Mouse (Mus musculus) mature B cell (primary cell): ENCODE data around the gene Rtn4rl1.

Experiments
- in situ Hi-C: fragments of 300-500 bp; cut with MboI; formaldehyde crosslinking; loops from 2 replicates; pipeline ENCODE4 v1.14.3; 2019

The Rtn4rl1 gene

DNA sequence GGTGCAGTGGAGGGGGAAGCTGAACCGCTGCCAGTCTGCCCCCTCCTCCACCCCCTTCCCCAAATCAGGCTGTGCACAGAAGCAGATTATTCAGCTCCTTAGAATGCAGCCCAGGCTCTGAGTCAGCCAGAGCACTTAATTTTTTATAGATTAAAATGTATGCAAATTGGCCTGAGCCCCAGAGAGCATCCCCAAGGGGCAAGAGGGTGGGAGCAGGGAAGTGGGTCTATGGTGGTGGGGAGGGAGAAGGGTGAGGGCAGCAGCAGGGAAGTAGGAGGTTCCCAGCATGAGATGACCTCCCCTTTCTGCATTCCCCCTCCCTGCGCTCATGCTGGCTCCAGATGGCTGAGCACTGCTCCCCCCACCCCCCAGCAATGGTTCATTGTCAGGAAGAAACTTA, 8.6 kb upstream of the Rtn4rl1 start:
- in situ Hi-C loops: no loop called here

DNA sequence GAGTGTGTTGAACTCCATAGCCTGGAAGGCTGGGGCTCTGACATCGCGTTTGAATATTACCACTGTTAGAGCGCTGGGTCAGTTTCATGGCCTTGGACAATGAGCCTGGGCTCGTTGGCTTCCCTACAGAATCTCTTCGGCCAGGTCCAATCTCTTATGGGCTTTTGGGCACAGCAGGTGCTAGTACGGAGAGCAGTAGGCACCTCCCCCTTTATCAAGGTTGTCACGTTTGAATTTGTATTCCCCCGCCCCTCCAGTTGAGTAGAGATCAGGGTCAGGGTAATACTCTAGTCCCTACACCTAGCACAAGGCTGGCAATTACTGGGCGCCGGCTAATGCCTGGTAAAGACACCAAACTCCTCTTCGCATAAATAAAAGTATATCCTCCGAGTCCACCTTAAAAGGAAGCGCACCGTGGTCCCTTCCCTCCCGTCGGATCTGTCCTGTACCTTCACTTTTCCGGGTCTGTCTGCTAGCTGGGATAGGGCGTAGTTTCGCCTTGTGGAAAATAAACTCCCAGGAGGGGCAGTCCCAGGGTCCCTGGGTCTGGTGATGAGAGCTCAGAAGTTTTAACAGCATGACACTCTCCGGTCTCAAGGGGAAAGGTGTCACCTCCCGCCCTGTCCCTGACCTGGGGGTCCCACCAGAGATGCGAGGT, 3.7 kb upstream of the Rtn4rl1 start:
- in situ Hi-C loops: loop anchor here (5.0 kb wide), 1 partner anchor 97 kb away; no protein-coding TSS in a partner anchor

DNA sequence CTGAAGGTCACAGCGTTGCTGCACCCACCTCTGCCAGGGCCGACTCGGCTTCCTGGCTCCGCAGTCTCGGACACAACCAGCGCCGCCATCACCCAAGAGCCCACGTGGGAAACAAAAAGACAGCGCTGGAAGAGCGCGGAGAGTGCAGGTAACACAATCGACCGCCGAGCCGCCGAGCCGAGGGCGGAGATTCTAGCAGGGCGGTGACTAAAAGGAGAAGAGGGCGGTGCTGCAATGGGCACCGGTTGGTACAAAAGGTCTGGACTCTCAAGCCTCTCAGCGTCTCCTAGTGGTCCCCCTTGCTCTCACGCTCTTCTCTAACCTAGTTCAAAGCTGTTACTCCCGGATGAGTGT, 3.2 kb upstream of the Rtn4rl1 start:
- in situ Hi-C loops: loop anchor here (5.0 kb wide), 1 partner anchor 97 kb away; no protein-coding TSS in a partner anchor

DNA sequence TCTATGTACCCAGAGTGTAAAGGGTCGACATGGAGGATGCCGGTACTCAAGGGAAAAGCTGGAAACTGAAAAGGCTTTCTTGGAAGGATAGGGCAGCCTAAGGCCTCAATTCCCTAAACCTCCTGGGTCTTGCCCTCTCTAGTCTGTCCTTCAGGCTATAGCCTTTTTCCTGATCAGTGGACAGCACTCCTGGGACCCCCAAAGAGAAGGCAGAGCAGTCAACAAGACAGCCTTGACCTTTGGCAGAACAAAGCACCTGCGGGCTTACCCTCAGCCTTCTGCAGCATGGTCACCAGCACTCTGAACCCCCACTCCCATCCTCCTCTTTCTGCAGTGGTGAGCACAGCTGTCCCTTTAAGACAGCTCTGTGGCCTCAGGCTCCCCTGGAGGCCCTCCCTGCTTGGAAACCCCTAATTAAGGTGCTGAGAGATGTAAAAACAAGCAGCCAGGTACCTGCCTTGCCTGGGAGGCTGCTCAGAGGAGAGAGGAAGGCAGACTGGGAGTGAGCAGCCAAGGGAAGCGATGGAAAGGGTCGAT, 2.6 kb upstream of the Rtn4rl1 start, which contains the start of gene Dph1:
Gene Dph1, minus strand, starts transcription at position 337 of the 537 bp plus-strand sequence.
- in situ Hi-C loops: loop anchor here (5.0 kb wide), 1 partner anchor 96 kb away; no protein-coding TSS in a partner anchor

DNA sequence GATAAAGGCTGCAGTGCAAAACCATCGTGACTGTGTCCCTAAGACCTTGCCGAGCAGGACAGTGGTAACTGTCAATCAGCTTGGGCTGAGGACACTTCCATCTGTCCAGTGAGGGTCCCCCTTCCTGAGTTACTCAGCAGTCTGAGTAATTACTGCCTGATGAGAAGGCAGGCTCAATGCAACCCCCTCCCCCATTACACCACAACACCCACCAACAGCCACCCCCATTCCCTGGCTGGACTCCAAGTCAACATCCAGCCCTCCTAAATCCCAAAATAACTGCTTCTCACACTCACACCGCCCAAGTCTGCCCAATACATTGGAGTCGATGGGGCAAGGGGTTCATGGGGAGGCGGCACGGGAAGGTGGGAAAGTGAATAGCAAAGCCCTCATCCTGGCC, 1.7 kb upstream of the Rtn4rl1 start:
- in situ Hi-C loops: loop anchor here (5.0 kb wide), 1 partner anchor 95 kb away; no protein-coding TSS in a partner anchor

DNA sequence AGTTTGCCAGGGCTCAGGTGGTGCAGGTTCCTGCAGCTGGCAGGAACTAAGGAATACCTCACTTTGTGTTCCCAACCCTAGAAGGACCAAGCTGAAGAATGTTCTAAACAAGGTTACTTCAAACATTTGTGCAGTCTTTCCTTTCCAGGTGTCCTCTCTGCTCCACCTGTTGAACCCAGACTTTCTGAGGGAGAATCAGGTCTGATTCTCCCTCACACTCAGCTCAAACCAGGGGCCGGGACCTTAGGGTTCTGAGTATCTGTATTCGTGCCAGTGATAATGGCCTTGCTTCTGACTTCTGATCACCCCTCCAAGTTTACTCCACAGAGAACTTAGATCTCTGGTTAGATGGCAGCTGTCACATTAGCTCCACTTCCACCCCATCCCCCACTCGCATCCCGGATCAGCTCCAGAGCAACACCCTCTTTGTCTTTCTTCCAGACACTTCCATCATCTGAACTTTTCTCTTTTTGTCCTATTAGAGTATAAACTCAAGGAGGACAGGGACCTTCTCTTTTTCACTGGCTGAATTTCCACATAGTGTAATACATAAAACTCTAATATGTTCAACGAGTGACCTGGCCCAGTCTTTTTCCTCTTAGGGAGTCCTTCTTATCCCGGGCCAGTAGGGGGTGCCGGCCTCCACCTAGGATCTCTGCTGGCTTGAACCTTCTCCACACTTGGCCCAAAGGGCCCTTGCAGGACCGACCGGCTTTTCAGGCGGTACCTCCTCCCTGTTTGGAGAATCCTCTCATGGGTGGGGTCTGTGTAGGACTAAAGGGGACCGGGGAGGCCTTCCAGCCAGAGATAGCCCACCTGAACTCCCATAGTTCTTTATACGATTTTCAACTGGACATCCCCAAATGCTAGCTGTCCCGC, 1.0 kb upstream of the Rtn4rl1 start:
- in situ Hi-C loops: loop anchor here (5.0 kb wide), 1 partner anchor 95 kb away; no protein-coding TSS in a partner anchor

DNA sequence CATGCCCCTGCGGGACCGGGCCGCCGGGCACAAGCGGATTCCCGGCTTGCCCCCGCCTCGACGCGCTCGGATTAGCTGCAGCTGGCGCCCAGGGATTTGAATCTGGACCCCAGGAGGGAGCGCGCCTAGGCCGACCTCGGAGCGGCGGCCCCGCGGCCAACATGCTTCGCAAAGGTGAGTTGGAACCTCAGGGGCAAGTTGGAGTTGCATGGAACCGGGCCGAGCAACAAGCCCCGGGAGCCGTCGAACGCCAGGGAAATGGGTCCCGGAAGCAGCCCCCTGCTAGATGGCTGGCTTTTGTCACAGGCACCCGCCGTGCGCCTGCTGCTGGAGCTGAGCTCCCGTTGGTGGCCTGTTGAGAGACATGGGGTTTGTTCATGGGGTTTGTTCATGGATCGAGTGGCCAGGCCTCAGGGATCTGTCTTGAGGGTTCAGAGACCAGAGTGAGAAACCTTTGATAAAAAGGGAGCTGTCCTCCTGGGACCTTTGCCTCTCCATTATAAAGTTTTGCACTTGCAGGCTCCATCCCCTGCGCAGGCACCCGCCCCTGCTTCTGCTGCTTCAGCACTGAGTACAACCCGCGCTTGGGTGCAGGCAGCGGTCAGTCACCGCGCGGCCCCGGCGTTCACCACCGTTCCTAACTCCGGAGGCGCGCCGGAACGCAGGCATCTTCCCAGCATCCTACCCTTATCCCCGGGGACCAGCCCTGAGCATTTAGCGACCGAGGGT, 702 bp downstream of the Rtn4rl1 start:
- in situ Hi-C loops: loop anchor here (5.0 kb wide), 1 partner anchor 93 kb away; no protein-coding TSS in a partner anchor

DNA sequence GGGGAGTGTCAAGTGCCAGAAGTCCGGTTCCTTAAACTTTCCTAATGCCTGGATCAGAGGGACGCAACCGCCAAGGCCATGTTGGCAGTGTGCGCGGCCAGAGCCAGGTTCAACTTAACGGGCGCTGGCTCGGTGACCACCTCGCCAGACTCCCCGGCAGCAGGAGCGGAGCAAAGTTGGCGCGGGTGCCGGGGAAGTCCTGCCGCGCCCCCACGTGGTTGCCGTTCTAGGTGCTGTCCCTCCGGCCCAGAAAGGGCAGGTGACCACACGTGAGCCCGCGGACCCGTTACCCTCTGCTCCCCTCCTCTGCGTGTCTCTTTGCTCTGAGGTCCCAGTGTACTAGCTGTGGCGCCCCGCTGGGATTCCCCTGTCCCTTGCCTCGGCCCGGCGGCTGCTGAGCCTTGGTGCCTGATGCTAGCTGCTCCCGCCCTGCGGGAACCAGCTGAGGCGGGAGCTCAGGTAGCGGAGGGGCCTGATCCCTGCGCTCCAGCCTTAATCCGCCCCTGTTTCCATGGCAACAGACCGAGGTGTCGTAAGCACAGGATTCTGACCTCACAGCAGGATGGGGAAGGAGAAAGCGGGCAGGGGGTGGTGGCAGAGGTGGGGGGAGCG, 1.4 kb downstream of the Rtn4rl1 start:
- in situ Hi-C loops: loop anchor here (5.0 kb wide), 1 partner anchor 92 kb away; no protein-coding TSS in a partner anchor

DNA sequence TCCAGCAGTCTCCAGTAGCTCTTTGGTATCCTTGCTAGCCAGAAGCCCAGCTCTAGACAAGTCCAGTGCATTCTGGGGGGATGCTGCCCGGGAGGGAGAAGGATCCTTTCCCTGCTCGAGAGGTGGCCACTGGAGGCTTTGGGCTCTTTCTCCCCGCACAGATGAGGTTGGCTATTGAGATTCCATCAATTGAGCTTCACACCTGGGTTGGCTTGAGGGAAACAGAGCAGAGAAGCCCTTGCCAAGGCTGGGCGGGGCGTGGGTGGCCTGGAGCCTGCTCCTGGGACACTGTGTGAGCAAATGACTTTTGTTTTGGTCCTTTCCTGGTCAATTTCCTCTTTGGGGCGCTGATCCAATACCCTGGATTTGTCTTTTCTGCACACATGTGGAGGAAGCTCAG, 2.5 kb downstream of the Rtn4rl1 start:
- in situ Hi-C loops: no loop called here

DNA sequence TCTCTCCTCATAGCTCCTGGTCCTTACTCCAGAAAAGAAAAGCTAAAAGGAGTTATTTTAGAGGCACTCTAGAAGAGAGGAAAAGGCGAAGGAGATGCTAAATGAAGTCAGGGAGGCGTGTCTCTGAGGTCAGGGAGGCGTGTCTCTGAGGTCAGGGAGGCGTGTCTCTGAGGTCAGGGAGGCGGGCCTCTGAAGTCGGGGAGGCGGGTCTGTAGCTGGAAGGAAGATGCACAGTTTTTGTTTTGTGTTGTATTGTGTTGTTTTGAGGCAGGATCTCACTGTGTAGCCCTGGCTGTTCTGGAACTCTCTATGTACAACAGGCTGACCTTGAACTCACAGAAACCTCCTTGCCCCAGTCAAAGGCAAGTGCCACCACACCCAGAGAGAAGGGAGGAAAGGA, 4.4 kb downstream of the Rtn4rl1 start:
- in situ Hi-C loops: no loop called here

DNA sequence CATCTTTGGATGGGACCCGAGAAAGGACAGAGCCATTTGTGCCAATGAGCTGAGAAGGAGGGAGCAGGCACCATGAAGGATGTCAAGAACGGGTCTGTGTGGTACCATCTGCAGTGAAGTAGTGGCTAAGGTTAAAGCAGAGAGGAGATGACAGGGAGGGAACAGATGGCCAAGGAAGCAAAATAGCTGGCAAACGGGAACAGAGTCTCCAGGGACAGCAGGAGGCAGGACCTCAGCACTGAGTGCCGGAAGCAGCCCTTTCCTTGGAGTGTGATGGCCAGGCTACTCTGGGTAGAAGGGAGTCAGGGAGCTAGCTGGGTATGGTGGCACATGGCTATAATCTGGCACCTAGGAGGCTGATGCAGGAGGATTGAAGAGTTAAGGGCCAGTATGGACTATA, 5.2 kb downstream of the Rtn4rl1 start:
- in situ Hi-C loops: no loop called here

DNA sequence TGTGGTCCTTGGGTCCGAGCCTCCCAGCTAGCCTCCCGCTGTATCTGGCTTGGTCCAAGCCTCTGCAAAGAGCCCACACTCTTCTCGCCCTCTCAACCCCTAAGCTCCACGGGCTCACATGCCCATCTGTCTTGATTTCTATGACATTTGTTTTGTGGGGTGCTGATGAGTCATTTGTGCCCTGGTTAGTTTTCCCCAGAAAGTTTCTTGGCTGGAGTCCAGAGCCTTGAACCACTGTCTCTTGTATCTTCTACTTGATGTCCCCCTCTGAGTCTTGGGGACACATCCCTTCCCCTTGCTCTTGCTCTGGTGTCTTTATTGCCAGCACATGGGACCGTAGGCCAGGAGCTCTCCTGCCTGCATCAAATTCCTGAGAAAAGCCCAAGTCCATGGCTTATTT, 6.4 kb downstream of the Rtn4rl1 start:
- in situ Hi-C loops: no loop called here

DNA sequence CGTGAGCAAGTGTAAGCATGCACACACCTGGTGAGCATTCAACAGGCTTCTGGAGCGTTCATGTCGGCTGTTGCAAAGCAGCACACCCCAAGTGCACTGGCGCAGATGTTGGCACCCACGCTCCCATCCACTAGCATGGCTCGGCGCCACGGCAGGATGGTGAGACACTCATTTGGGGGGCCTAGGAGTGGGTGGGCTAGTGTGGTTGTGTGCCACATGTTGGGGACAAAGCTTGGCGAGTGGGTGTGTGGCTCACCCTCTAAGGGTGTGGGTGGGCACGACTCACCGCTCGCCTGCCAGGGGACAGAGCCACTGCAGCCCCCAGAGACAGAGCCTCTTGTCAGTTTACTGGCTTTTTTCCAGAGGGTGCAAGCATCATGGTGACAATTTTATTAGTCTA, 7.4 kb downstream of the Rtn4rl1 start:
- in situ Hi-C loops: no loop called here

DNA sequence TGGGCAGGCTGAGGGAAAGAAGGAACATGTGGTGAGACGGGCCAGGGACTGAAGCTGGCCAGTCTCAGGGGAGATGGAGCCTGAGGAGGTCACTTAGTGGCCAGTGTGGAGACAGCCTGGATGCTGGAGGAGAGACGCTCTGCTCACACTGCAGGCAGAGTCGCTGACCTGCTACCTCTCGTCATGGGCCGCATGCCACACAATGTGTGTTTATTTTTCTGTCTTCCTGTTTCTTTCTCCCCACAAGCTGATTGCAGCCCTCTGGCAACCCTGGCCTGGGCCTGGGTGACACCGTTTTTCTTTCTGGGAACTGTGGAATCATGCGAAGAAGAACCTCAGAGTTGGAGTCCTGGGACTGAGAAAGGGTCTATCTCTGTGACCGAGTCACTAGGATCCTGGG, 8.1 kb downstream of the Rtn4rl1 start:
- in situ Hi-C loops: no loop called here

DNA sequence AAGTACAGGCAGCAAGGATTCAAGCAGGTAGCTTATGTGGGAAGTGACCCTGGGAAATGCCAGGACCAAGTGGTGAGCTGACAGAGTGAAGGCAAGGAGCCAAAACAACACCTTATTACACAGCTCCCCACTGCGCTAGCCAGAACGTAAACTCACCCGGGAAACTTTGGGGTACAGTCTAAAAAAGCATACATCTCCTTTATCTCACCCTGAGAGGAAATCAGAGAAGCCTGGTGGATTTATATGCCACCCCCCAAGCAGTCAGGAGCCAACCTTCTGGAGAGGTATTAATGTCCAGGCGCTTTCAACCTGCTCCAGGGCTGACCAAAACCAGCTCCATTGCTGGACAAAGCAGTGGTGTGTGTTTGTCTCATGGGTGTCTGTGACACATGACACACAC, 10.3 kb downstream of the Rtn4rl1 start:
- in situ Hi-C loops: no loop called here

DNA sequence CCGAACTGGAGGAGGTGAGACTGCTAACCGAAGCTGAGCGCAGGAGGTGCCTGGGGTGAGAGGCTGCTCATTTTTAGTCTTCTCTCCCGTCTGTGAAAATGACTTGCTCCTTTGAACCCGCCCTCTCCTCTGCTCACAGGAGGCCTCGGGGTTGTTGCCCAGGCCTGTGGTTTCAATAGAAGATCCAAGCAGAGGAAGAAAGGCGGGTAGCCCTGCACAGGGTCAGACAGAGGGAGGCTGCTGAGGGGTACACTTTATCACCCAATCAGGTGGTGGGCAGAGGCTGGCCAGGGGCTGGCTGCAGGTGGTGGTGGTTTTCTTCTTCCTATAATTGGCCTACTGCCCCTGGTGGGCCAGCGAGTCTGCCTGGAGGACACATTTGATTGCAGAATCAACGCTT, 10.9 kb downstream of the Rtn4rl1 start:
- in situ Hi-C loops: no loop called here

DNA sequence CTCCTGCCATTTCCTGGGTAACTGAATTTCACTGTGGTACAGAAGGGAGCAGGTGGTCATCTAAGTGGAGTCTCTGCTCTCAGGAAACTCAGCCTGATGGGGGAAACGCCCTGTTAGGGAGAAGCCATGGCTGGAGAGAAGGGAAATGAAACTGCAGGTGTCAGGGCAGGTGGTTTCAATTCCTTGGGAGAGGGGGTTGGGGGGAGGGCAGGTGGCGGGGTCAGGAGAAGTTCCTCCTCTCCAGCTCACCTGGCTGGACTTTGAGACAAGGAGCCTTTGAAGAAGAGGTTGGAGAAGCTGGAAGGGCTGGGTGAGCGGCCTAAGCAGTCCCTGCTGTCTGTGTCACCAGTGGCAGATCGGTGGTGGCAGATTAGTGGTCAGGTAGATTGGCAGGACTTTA, 12.8 kb downstream of the Rtn4rl1 start:
- in situ Hi-C loops: no loop called here

DNA sequence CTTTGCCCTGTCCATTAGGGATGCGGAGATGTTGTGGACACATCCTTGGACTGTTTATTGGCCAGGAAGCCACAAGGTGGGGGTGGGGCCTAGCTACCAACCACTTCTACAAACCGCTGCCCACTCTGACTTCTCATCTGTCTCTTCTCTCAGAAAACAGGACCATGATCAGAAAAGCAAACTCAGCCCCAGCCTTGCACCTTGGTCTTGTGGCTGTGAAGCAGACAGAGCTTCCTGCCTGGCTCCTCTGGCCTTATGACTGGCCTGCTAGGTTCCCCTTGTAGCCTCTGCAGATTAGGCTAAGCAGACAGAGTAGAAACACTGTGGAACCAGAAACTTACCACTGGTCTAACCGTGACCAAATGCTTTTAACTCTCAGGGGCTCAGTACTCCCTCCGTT, 15.8 kb downstream of the Rtn4rl1 start:
- in situ Hi-C loops: no loop called here

DNA sequence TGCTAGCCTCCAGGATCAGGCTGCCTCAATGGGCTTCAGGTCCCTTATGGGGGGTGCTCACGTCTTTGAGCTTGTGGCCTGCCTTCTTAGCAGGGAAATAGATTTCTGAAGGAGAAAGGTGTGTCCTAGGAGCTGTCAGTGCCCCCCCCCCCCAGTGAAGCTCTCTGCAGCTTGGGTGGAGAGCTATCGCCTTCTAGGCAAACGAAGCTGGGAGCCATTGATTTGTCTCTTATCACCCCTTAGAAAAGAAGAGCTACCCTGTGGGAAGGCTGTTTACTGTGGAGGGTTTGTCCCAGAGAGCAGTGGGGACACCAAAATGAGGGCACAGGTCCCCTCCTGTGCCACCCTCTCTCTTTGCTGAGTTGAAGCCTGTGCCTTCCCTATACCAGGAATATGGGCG, 16.5 kb downstream of the Rtn4rl1 start:
- in situ Hi-C loops: no loop called here

DNA sequence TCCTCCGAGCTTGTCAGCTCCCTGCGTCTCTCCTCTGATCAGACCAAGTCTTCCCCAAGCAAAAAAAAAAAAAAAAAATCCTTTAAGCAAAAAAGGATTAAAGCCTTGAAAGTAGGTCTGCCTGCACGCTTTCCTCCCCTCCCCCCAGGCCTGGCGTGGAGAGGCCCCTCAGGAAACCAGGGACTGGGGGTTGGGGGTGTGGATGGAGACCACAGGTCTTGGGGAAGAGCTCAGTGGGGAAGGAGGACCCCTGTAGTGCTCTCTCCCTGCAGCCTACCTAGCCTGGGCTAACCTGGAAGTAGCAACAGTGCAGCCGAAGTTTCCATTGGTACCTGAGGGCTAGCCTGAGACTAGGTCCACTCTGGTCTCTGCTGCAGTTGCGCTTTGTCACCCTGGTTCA, 17.2 kb downstream of the Rtn4rl1 start:
- in situ Hi-C loops: no loop called here

DNA sequence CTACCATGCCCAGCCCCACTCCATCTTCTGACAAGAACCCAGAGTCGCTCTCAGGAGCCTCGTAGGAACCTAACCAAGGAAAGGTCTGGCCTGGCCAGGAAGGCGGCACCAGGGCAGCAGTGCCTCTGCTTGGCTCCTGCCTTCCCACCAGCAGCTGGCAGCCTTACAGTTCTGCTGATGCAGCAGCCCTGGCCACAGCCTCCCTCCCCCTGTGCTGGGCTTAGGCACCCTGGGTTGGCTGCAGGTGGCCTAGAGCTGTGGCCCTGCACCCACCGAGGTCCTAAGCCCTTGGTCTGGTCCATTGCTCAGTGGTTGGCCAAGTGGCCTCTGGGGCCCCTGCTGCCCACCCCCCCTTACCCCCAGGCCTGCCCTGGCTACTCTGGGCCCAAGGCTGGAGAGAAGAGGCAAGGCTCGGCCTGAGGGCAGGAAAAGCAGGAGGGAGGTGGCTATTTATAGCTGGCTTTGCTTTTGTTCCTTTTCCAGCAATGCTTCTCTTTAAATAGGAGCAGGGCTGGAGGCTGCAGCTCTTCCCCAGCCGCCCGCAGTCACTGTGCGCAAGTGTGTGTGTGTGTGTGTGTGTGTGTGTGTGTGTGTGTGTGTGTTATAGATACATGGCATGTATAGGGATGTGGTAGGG, 18.6 kb downstream of the Rtn4rl1 start:
- in situ Hi-C loops: no loop called here
